Mouse (Mus musculus): Measurements from ENCODE around the gene Iffo1. TPM values are rescaled to one million over a fixed set of nuclear protein-coding genes. Genes with fewer than 3 reads are reported as not detected.
A peak's percentile ranks its signal among the peaks of the same experiment; 100 is the strongest.

The Iffo1 gene
- total and polyA plus RNA-seq, 3 experiments, result 96.1 to 96.9 TPM; not detected in 1

DNA sequence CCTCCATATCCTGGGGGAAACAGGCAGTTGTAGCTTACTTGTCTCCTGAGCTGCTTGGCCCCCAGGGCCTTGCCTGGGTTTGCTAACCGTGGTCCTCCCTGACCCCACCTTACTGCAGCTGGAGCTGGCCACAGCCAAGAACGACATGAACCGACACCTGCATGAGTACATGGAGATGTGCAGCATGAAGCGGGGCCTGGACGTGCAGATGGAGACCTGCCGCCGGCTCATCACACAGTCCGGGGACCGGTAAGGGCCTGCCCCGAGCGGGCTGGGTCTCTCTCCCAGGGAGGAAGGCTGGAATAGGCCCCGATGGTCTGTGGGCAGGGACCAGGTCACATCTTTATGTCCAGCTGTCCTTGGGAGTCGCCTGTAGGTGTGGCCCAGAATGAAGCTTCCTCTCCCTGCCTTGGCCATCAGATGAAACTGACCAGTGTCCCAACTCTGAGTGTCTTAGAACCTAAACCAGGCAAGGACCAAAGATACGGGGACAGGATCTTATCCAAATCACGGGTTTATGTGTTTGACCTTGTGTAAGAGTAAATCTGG is 14.0 kb downstream of the Iffo1 start:
- Histone ChIP-seq H3K79me2 (ENCODE audit: control insufficient read depth, insufficient read depth, low read length, poor library complexity) (peaks cover 45% of the 10 kb centered on the region), H3K9ac (ENCODE audit: control insufficient read depth, low read depth, low read length, poor library complexity, severe bottlenecking) (no peak overlapping the region), H3K9me3 (replicated peaks; ENCODE audit: insufficient read depth, low read length) (no peaks in the 10 kb centered on the region), H3K4me3 (ENCODE audit: control insufficient read depth in 1 of 2, insufficient read depth in 1 of 2, low read depth in 2 of 2, low read length in 2 of 2) (no peak overlapping the region), H3K27ac (ENCODE audit: control insufficient read depth, low read depth, low read length) (peak overlapping the region; percentile 87), H3K36me3 (ENCODE audit: control insufficient read depth in 1 of 2, insufficient read depth in 2 of 2, low read length in 2 of 2) (peaks cover 0 to 42% of the 10 kb centered on the region in 2 experiments; a peak in 3 of 4 replicates), H3K27me3 (ENCODE audit: control insufficient read depth in 1 of 2, insufficient read depth in 2 of 2, low read length in 2 of 2) (no peaks in the 10 kb centered on the region), H3K4me1 (ENCODE audit: control insufficient read depth in 1 of 2, insufficient read depth in 2 of 2, low read length in 2 of 2) (peaks cover 0 to 50% of the 10 kb centered on the region in 2 experiments)
- DNase-seq (ENCODE audit: low read depth, low spot score), result no peak
- no peak for TF ChIP-seq USF2 (IDR thresholded peaks at IDR 0.05; ENCODE audit: borderline replicate concordance in 1 of 2, insufficient read depth in 1 of 2, low read depth in 1 of 2, low read length in 2 of 2)
- TF ChIP-seq ZNF384 (IDR thresholded peaks at IDR 0.05; ENCODE audit: low read depth, low read length), result no peak
- TF ChIP-seq ZKSCAN1 (IDR thresholded peaks at IDR 0.05; ENCODE audit: low read depth, low read length), result no peak
- no peak for TF ChIP-seq RAD21 (IDR thresholded peaks at IDR 0.05; ENCODE audit: low read depth, low read length)
- no peak for TF ChIP-seq JUND (IDR thresholded peaks at IDR 0.05; ENCODE audit: low read depth, low read length)
- no peak for TF ChIP-seq ELF1 (IDR thresholded peaks at IDR 0.05; ENCODE audit: low read depth, low read length)
- no peak for TF ChIP-seq ZC3H11A (IDR thresholded peaks at IDR 0.05; ENCODE audit: low read depth, low read length)

GRCm38 (mm10) chr6:125159773-125160557 is 14.9 kb downstream of the Iffo1 start:
- DNase-seq (ENCODE audit: low read depth, low spot score), result peak; percentile 84
- Histone ChIP-seq H3K9ac (ENCODE audit: control insufficient read depth, low read depth, low read length, poor library complexity, severe bottlenecking) (peak overlapping the region; percentile 51), H3K27ac (ENCODE audit: control insufficient read depth, low read depth, low read length) (peak overlapping the region; percentile 87), H3K36me3 (ENCODE audit: control insufficient read depth in 1 of 2, insufficient read depth in 2 of 2, low read length in 2 of 2) (peaks cover 0 to 42% of the 10 kb centered on the region in 2 experiments; a peak in 3 of 4 replicates), H3K79me2 (ENCODE audit: control insufficient read depth, insufficient read depth, low read length, poor library complexity) (peaks cover 46% of the 10 kb centered on the region), H3K27me3 (ENCODE audit: control insufficient read depth in 1 of 2, insufficient read depth in 2 of 2, low read length in 2 of 2) (no peaks in the 10 kb centered on the region), H3K4me3 (ENCODE audit: control insufficient read depth in 1 of 2, insufficient read depth in 1 of 2, low read depth in 2 of 2, low read length in 2 of 2) (no peak overlapping the region), H3K4me1 (ENCODE audit: control insufficient read depth in 1 of 2, insufficient read depth in 2 of 2, low read length in 2 of 2) (peaks cover 0 to 49% of the 10 kb centered on the region in 2 experiments), H3K9me3 (replicated peaks; ENCODE audit: insufficient read depth, low read length) (no peaks in the 10 kb centered on the region)
- TF ChIP-seq MAZ (IDR thresholded peaks at IDR 0.05; ENCODE audit: low read depth, low read length) (peak; percentile 91), UBTF (IDR thresholded peaks at IDR 0.05; ENCODE audit: borderline replicate concordance, insufficient read depth, low read depth, low read length) (no peak), SMC3 (IDR thresholded peaks at IDR 0.05; ENCODE audit: low read depth, low read length) (no peak), ZNF384 (IDR thresholded peaks at IDR 0.05; ENCODE audit: low read depth, low read length) (peak; percentile 67; the same call in 1 of the 2 replicates), RCOR1 (IDR thresholded peaks at IDR 0.05; ENCODE audit: low read depth, low read length) (0 out of 2 replicates have a peak, but pooled peaks have one; percentile 41), MXI1 (IDR thresholded peaks at IDR 0.05; ENCODE audit: low read depth, low read length) (peak; percentile 29; the same call in 1 of the 2 replicates), CHD2 (IDR thresholded peaks at IDR 0.05; ENCODE audit: low read length) (no peak), ETS1 (IDR thresholded peaks at IDR 0.05; ENCODE audit: low read depth, low read length) (peak; percentile 63), MYB (IDR thresholded peaks at IDR 0.05; ENCODE audit: low read depth, low read length) (no peak), MAFK (IDR thresholded peaks at IDR 0.05; ENCODE audit: borderline replicate concordance, low read depth, low read length) (no peak), NRF1 (IDR thresholded peaks at IDR 0.05; ENCODE audit: insufficient read depth, low read depth, low read length, poor library complexity, severe bottlenecking) (no peak), ELF1 (IDR thresholded peaks at IDR 0.05; ENCODE audit: low read depth, low read length) (no peak), EP300 (IDR thresholded peaks at IDR 0.05; ENCODE audit: low read depth in 1 of 2, low read length in 2 of 2) (peak; percentile 53 to 79), ZMIZ1 (IDR thresholded peaks at IDR 0.05; ENCODE audit: low read depth, low read length) (no peak), POLR2AphosphoS5 (IDR thresholded peaks at IDR 0.05; ENCODE audit: borderline replicate concordance, low read depth, low read length) (no peak), ZC3H11A (IDR thresholded peaks at IDR 0.05; ENCODE audit: low read depth, low read length) (no peak), MYC (IDR thresholded peaks at IDR 0.05; ENCODE audit: low read depth, low read length) (peak; percentile 65; the same call in 1 of the 2 replicates), E2F4 (IDR thresholded peaks at IDR 0.05; ENCODE audit: borderline replicate concordance, low read depth, low read length) (no peak), MAX (IDR thresholded peaks at IDR 0.05; ENCODE audit: low read length) (peak; percentile 77), BHLHE40 (IDR thresholded peaks at IDR 0.05; ENCODE audit: borderline replicate concordance, low read depth, low read length) (no peak), SIN3A (IDR thresholded peaks at IDR 0.05; ENCODE audit: low read length) (peak; percentile 61), KAT2A (conservative IDR thresholded peaks at IDR 0.05; ENCODE audit: low read depth, low read length) (no peak), NELFE (IDR thresholded peaks at IDR 0.05; ENCODE audit: low read depth, low read length) (no peak; the same call in 1 of the 2 replicates), RAD21 (IDR thresholded peaks at IDR 0.05; ENCODE audit: low read depth, low read length) (no peak), TAL1 (IDR thresholded peaks at IDR 0.05; ENCODE audit: low read length) (no peak)

All from MEL (cell line).